Mouse (Mus musculus): ENCODE measurements around the gene Stk4.

- TF ChIP-seq POLR2A (IDR thresholded peaks at IDR 0.05; ENCODE audit: low read depth, low read length) = no peak
- TF ChIP-seq CTCF (IDR thresholded peaks at IDR 0.05; ENCODE audit: extremely low read depth, insufficient read length, insufficient replicate concordance, low read depth, low read length) = no peak
Observed at GRCm38 (mm10) chr2:164087416-164088017, 17.4 kb downstream of the Stk4 start.
